Mouse (Mus musculus) liver, adult 2 months (tissue): Measurements from ENCODE around the gene Zdhhc3.

Experiments
- CTCF ChIP-seq: fragments of 200-500 bp; IDR thresholded peaks from 2 replicates; pipeline ENCODE4 v1.5.1; 2011; ENCODE audit warnings: low read depth, low read length, control low read depth
- POLR2A ChIP-seq: fragments of 200-500 bp; IDR thresholded peaks from 2 replicates; pipeline ENCODE4 v1.6.1; 2011; ENCODE audit warnings: low read length, control low read depth; ENCODE audit not compliant: insufficient read depth; ENCODE audit errors: extremely low read depth

DNA sequence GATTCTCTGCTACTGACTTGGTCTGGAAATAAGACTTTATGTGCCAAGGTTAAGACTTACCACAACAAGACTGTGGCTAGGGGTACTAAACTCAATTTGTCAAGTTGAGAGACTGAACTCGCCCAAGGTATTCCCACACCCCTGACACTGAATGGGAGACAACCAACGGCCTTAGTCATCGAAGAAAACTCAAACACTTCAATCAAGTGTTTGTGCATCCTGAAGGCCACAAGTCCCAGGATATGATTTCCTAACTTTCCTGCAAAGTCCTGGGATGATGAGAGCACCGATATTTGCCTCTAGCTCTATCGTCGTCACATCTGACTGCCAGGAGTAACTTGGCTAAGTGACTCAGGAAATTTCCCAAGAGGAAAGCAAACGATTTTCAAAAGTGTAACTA, 3.8 kb downstream of the Zdhhc3 start:
- TF ChIP-seq CTCF (no peak), POLR2A (no peak)
